Mouse (Mus musculus) kidney, adult 2 months (tissue): ENCODE measurements around the gene Spryd4.

ENCODE experiments used
- CTCF ChIP-seq: fragments of 200-500 bp; conservative IDR thresholded peaks from 2 replicates; pipeline ENCODE4 v1.5.1; 2011; ENCODE audit warnings: low read depth, mild to moderate bottlenecking, control low read depth, low read length, moderate library complexity, mixed read lengths; ENCODE audit not compliant: insufficient read depth, insufficient read length
- POLR2A ChIP-seq: fragments of 200-500 bp; IDR thresholded peaks from one replicate; pipeline ENCODE4 v1.6.1; 2011; ENCODE audit warnings: low read depth, low read length, control low read depth

GRCm38 (mm10) chr10:128167091-128167490 lies 44.5 kb downstream of the Spryd4 start:
- TF ChIP-seq CTCF, result no peak
- TF ChIP-seq POLR2A, result no peak
